Mouse (Mus musculus) cerebellum, adult 2 months (tissue): ENCODE measurements around the gene Ptgis.

Source experiments
- CTCF ChIP-seq: fragments of 200-500 bp; IDR thresholded peaks from 2 replicates; pipeline ENCODE4 v1.5.1; 2011; ENCODE audit warnings: low read depth, mild to moderate bottlenecking, control low read depth, low read length, moderate library complexity, borderline replicate concordance; ENCODE audit not compliant: insufficient read depth
- POLR2A ChIP-seq: fragments of 200-500 bp; IDR thresholded peaks from 2 replicates; pipeline ENCODE4 v1.6.1; 2011; ENCODE audit warnings: low read length, control low read depth, borderline replicate concordance; ENCODE audit not compliant: insufficient read depth

GRCm38 (mm10) chr2:167263931-167264330 lies 23.5 kb upstream of the Ptgis start:
- no peak for TF ChIP-seq POLR2A
- TF ChIP-seq CTCF = no peak
